Mouse (Mus musculus): ENCODE measurements around the gene Kcnq2. TPM values are rescaled to one million over a fixed set of nuclear protein-coding genes. Genes with fewer than 3 reads are reported as not detected.

Kcnq2 gene
- total and polyA plus RNA-seq, 3 experiments: 0.19 to 0.57 TPM; not detected in 1

- Histone ChIP-seq H3K4me1 (ENCODE audit: control insufficient read depth in 1 of 2, insufficient read depth in 2 of 2, low read length in 2 of 2) (no peaks in the 10 kb centered on the region), H3K27ac (ENCODE audit: control insufficient read depth, low read depth, low read length) (no peak overlapping the region), H3K36me3 (ENCODE audit: control insufficient read depth in 1 of 2, insufficient read depth in 2 of 2, low read length in 2 of 2) (no peaks in the 10 kb centered on the region), H3K4me3 (ENCODE audit: control insufficient read depth in 1 of 2, insufficient read depth in 1 of 2, low read depth in 2 of 2, low read length in 2 of 2) (no peak overlapping the region), H3K27me3 (ENCODE audit: control insufficient read depth in 1 of 2, insufficient read depth in 2 of 2, low read length in 2 of 2) (peaks cover 0 to 21% of the 10 kb centered on the region in 2 experiments), H3K79me2 (ENCODE audit: control insufficient read depth, insufficient read depth, low read length, poor library complexity) (no peaks in the 10 kb centered on the region), H3K9ac (ENCODE audit: control insufficient read depth, low read depth, low read length, poor library complexity, severe bottlenecking) (no peak overlapping the region), H3K9me3 (replicated peaks; ENCODE audit: insufficient read depth, low read length) (no peaks in the 10 kb centered on the region)
- DNase-seq (ENCODE audit: low read depth, low spot score): no peak
- TF ChIP-seq NELFE (IDR thresholded peaks at IDR 0.05; ENCODE audit: low read depth, low read length) (no peak), GATA1 (IDR thresholded peaks at IDR 0.05; ENCODE audit: low read depth, low read length) (no peak), ZC3H11A (IDR thresholded peaks at IDR 0.05; ENCODE audit: low read depth, low read length) (no peak), MAZ (IDR thresholded peaks at IDR 0.05; ENCODE audit: low read depth, low read length) (no peak)
These were observed 45.0 kb downstream of the Kcnq2 start for GRCm38 (mm10) chr2:181090123-181090522.

- H3K79me2 ChIP-seq (ENCODE audit: control insufficient read depth, insufficient read depth, low read length, poor library complexity): peaks cover 7% of the 10 kb centered on the region
- TF ChIP-seq GABPA (IDR thresholded peaks at IDR 0.05; ENCODE audit: low read depth, low read length) (no peak), USF2 (IDR thresholded peaks at IDR 0.05; ENCODE audit: borderline replicate concordance in 1 of 2, insufficient read depth in 1 of 2, low read depth in 1 of 2, low read length in 2 of 2) (no peak), KAT2A (conservative IDR thresholded peaks at IDR 0.05; ENCODE audit: low read depth, low read length) (no peak), MYB (IDR thresholded peaks at IDR 0.05; ENCODE audit: low read depth, low read length) (no peak), POLR2AphosphoS2 (IDR thresholded peaks at IDR 0.05; ENCODE audit: low read length) (no peak)
- no peak for DNase-seq (ENCODE audit: low read depth, low spot score)
- H3K9me3 ChIP-seq (replicated peaks; ENCODE audit: insufficient read depth, low read length): no peaks in the 10 kb centered on the region
- no peak overlapping the region for H3K4me3 ChIP-seq (ENCODE audit: control insufficient read depth in 1 of 2, insufficient read depth in 1 of 2, low read depth in 2 of 2, low read length in 2 of 2)
- peaks cover 0 to 15% of the 10 kb centered on the region in 2 experiments; a peak in 2 of 4 replicates for H3K4me1 ChIP-seq (ENCODE audit: control insufficient read depth in 1 of 2, insufficient read depth in 2 of 2, low read length in 2 of 2)
- H3K27ac ChIP-seq (ENCODE audit: control insufficient read depth, low read depth, low read length): no peak overlapping the region
- 0 out of 4 replicates have a peak, but pooled peaks cover 0 to 2% of the 10 kb centered on the region in 2 experiments for H3K27me3 ChIP-seq (ENCODE audit: control insufficient read depth in 1 of 2, insufficient read depth in 2 of 2, low read length in 2 of 2)
- peaks cover 0 to 9% of the 10 kb centered on the region in 2 experiments; a peak in 2 of 4 replicates for H3K36me3 ChIP-seq (ENCODE audit: control insufficient read depth in 1 of 2, insufficient read depth in 2 of 2, low read length in 2 of 2)
- H3K9ac ChIP-seq (ENCODE audit: control insufficient read depth, low read depth, low read length, poor library complexity, severe bottlenecking): no peak overlapping the region
These were observed 50.1 kb downstream of the Kcnq2 start for GRCm38 (mm10) chr2:181084997-181085396.

- no peak overlapping the region for H3K27ac ChIP-seq (ENCODE audit: control insufficient read depth, low read depth, low read length)
These were observed 51.2 kb downstream of the Kcnq2 start for GRCm38 (mm10) chr2:181083945-181084344.

More at GRCm38 (mm10) chr2:181083945-181084344, 51.2 kb downstream of the Kcnq2 start:
- no peak overlapping the region for H3K9ac ChIP-seq (ENCODE audit: control insufficient read depth, low read depth, low read length, poor library complexity, severe bottlenecking)
- H3K4me3 ChIP-seq (ENCODE audit: control insufficient read depth in 1 of 2, insufficient read depth in 1 of 2, low read depth in 2 of 2, low read length in 2 of 2): no peak overlapping the region
- peaks cover 7% of the 10 kb centered on the region for H3K79me2 ChIP-seq (ENCODE audit: control insufficient read depth, insufficient read depth, low read length, poor library complexity)
- peaks cover 0 to 15% of the 10 kb centered on the region in 2 experiments; a peak in 2 of 4 replicates for H3K36me3 ChIP-seq (ENCODE audit: control insufficient read depth in 1 of 2, insufficient read depth in 2 of 2, low read length in 2 of 2)
- no peaks in the 10 kb centered on the region for H3K9me3 ChIP-seq (replicated peaks; ENCODE audit: insufficient read depth, low read length)
- H3K27me3 ChIP-seq (ENCODE audit: control insufficient read depth in 1 of 2, insufficient read depth in 2 of 2, low read length in 2 of 2): no peaks in the 10 kb centered on the region
- H3K4me1 ChIP-seq (ENCODE audit: control insufficient read depth in 1 of 2, insufficient read depth in 2 of 2, low read length in 2 of 2): peaks cover 2 to 25% of the 10 kb centered on the region in 2 experiments; a peak in 2 of 4 replicates
- DNase-seq (ENCODE audit: low read depth, low spot score): peak; percentile 33
- TF ChIP-seq CHD2 (IDR thresholded peaks at IDR 0.05; ENCODE audit: low read length): no peak
- TF ChIP-seq TAL1 (IDR thresholded peaks at IDR 0.05; ENCODE audit: low read length): no peak
- TF ChIP-seq USF1 (IDR thresholded peaks at IDR 0.05; ENCODE audit: low read depth, low read length): peak; percentile 31; the same call in 1 of the 2 replicates
